Comparison of ENCODE assay signal across 8 mouse cellular contexts in genomic region chr1:165641786-165642771, GRCm38 (mm10). TPM values are rescaled to one million over a fixed set of nuclear protein-coding genes. Genes with fewer than 3 reads are reported as not detected.
DNase-seq lines count a peak whose midpoint lies in the region; ATAC-seq and TF ChIP-seq lines count a peak whose summit lies in the region.

No protein-coding gene starts in this region.

- no peaks in the 10 kb centered on the region for H3K79me2 ChIP-seq in macrophage (ENCODE audit: inconsistent target)

- peak overlapping the region; percentile 78 for H3K9ac ChIP-seq in hindbrain, postnatal 0 days (replicated peaks; ENCODE audit: low read length)

- H3K27me3 ChIP-seq in hindbrain, postnatal 0 days (ENCODE audit: insufficient read depth, low read length) = no peaks in the 10 kb centered on the region

- peak overlapping the region; percentile 63 for H3K4me2 ChIP-seq in hindbrain, postnatal 0 days (ENCODE audit: low read depth, low read length)

- peak overlapping the region; percentile 97 for H3K27ac ChIP-seq in gastrocnemius, adult 2 months
- peak overlapping the region; percentile 98 for H3K27ac ChIP-seq in hindbrain, postnatal 0 days
- H3K27ac ChIP-seq in left cerebral cortex, adult 2 months = peak overlapping the region; percentile 91
- peak overlapping the region; percentile 65 for H3K27ac ChIP-seq in macrophage

- H3K9me3 ChIP-seq in hindbrain, postnatal 0 days (ENCODE audit: low read length) = no peaks in the 10 kb centered on the region

- peak; percentile 67 for ATAC-seq in common myeloid progenitor, adult 5-6 weeks (replicated peaks; ENCODE audit: low read depth, poor library complexity, severe bottlenecking)
- peak; percentile 87 for ATAC-seq in hindbrain, postnatal 0 days

- TF ChIP-seq CTCF in gastrocnemius, adult 2 months (IDR thresholded peaks at IDR 0.05) = no peak
- TF ChIP-seq CTCF in hindbrain, postnatal 0 days (IDR thresholded peaks at IDR 0.05; ENCODE audit: low read depth) = no peak
- no peak for TF ChIP-seq CTCF in left cerebral cortex, adult 2 months (IDR thresholded peaks at IDR 0.05)

- H3K36me3 ChIP-seq in hindbrain, postnatal 0 days (ENCODE audit: insufficient read depth, low read length) = no peaks in the 10 kb centered on the region
- no peaks in the 10 kb centered on the region for H3K36me3 ChIP-seq in macrophage (ENCODE audit: inconsistent target)

- under 1% methylated on average over 75 of the region's 75 CpGs for WGBS in hindbrain, postnatal 0 days
- under 1% methylated on average over 72 of the region's 75 CpGs for WGBS in macrophage (ENCODE audit: missing documents)

- peak; percentile 88 for DNase-seq in ZHBTc4 (ENCODE audit: low read depth, low spot score)
- peak; percentile 92 for DNase-seq in gastrocnemius, adult 2 months
- DNase-seq in hindbrain, postnatal 0 days (ENCODE audit: low spot score) = peak; percentile 90
- peak; percentile 90 to 95 for DNase-seq in left cerebral cortex, adult 2 months (ENCODE audit: extremely low spot score in 1 of 2, low spot score in 2 of 2)
- DNase-seq in retina, postnatal 7 days (ENCODE audit: low read depth, low spot score) = peak; percentile 78
- DNase-seq in urinary bladder, adult 2 months (ENCODE audit: low spot score) = peak; percentile 99

- H3K4me1 ChIP-seq in hindbrain, postnatal 0 days (ENCODE audit: insufficient read depth, low read length) = no peaks in the 10 kb centered on the region

- H3K4me3 ChIP-seq in gastrocnemius, adult 2 months = peak overlapping the region; percentile 95
- peak overlapping the region; percentile 68 for H3K4me3 ChIP-seq in hindbrain, postnatal 0 days (ENCODE audit: low read length)
- H3K4me3 ChIP-seq in left cerebral cortex, adult 2 months = peak overlapping the region; percentile 57
- H3K4me3 ChIP-seq in macrophage (ENCODE audit: inconsistent target) = peak overlapping the region; percentile 94

- intact Hi-C loops in gastrocnemius, adult 2 months (cut with DNase I) = loop anchor here (5.0 kb wide), 2 partner anchors 60 to 95 kb away; no protein-coding TSS in a partner anchor
- intact Hi-C loops in left cerebral cortex, adult 2 months (cut with DNase I) = loop anchor here (2.0 to 10.0 kb wide), 3 partner anchors 59 to 359 kb away; no protein-coding TSS in a partner anchor

RNA-seq across cellular contexts. Expression of gene Mpzl1, which starts 7.7 kb away (rescaled TPM):
- total RNA-seq in common myeloid progenitor, adult 5-6 weeks (2017) = 2.0 and 9.5 TPM in 2 replicates
- total RNA-seq in gastrocnemius, adult 2 months (2021) = 1 to 10 TPM; 7.0 to 8.7 TPM
- 30.2 and 42.8 TPM in 2 replicates for total RNA-seq in hindbrain, postnatal 0 days (2014; rRNA removed)
- 140 and 145 TPM in 2 replicates for polyA plus RNA-seq in hindbrain, postnatal 0 days (2015; fragmentation: Nextera tagmentation; extraction: Ambion mirVana)
- 10 to 100 TPM; 24.0 to 24.8 TPM for total RNA-seq in left cerebral cortex, adult 2 months (2021)
- total RNA-seq in macrophage (2018; cell fraction: chromatin; rRNA removed) = 10 to 100 TPM in 3 of 26 experiments, 1 to 10 TPM in 23; 1.9 to 16.5 (median 4.4) TPM
- 1 to 10 TPM; 1.4 to 8.4 (median 4.3) TPM for total RNA-seq in macrophage (2018; cell fraction: cytosol; rRNA removed)
- total RNA-seq in macrophage (2018; cell fraction: nucleus; rRNA removed) = 10 to 100 TPM in 5 of 26 experiments, 1 to 10 TPM in 21; 1.9 to 15.8 (median 5.7) TPM
- polyA plus RNA-seq in macrophage (2018) = 7.1 to 11.1 TPM (median 9.0 TPM) in 3 replicates
- 77.7 and 84.2 TPM in 2 replicates for polyA plus RNA-seq in urinary bladder, adult 2 months (2012; rRNA removed)

Comparison
In these comparisons a context has a peak if more than half of its experiments do, and no peak if none do; other contexts are left out.
1. Peak in every context shown above with its lines: DNase-seq, ATAC-seq, H3K4me3 ChIP-seq and H3K27ac ChIP-seq.